Mouse (Mus musculus): ENCODE data around the gene Nkd1.

GRCm38 (mm10) chr8:88545441-88545840, 24.3 kb downstream of the Nkd1 start:
- no peak for TF ChIP-seq POLR2A (IDR thresholded peaks at IDR 0.05; ENCODE audit: borderline replicate concordance, extremely low read depth, insufficient read depth, insufficient read length, poor library complexity, severe bottlenecking)
- no peak for TF ChIP-seq CTCF (IDR thresholded peaks at IDR 0.05; ENCODE audit: borderline replicate concordance, extremely low read depth, insufficient read depth, insufficient read length)

Data from brain, embryonic 14.5 days (tissue).